Mouse (Mus musculus): ENCODE results near the gene Stat4. TPM values are rescaled to one million over a fixed set of nuclear protein-coding genes. Genes with fewer than 3 reads are reported as not detected.

The Stat4 gene
- polyA plus RNA-seq, 1 experiment from 2014 or later = 1.5 TPM

GRCm38 (mm10) chr1:52112301-52112700 lies 125.4 kb downstream of the Stat4 start:
- Histone ChIP-seq H3K4me1 (0 out of 2 replicates have a peak, but pooled peaks cover 4% of the 10 kb centered on the region), H3K27ac (no peak overlapping the region), H3K9ac (no peak overlapping the region), H3K4me3 (no peak overlapping the region), H3K9me3 (no peaks in the 10 kb centered on the region), H3K27me3 (no peaks in the 10 kb centered on the region), H3K36me3 (no peaks in the 10 kb centered on the region), H3K4me2 (replicated peaks) (no peak overlapping the region)
- 86% methylated on average over 1 of the region's 1 CpGs for WGBS
- ATAC-seq (ENCODE audit: insufficient number of reproducible peaks, insufficient read depth, low FRiP score, low TSS enrichment) = no peak

DNA sequence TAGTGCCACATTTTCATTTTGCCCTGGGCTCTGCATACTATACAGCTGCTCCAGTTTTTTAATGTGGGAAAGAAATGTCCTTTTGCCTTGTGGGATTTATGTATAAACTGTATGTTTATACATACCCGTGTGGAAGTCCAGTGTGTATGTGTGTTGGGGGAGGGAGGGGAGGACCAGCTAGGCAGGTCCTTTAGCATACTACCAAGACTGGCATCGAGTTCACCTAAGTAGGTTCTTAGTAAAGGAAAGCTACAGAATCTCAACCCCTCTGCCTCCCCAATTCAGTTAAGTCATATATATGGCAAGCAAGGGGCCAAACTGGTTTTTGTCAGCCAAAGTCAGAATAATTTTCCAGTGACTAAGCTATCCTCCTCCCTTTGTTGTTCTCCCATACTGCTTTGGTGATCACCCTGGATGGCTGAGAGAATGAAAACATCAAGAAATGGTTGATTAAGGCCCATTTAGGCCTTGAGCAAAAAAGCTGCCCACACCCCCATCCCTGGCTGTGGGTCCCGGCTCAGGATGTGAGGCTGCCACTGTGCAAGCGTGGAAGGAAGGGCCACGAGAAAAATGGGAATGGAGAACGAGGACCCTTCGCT lies 126.2 kb downstream of the Stat4 start:
- H3K27me3 ChIP-seq = no peaks in the 10 kb centered on the region
- WGBS = 23% methylated on average over 7 of the region's 7 CpGs
- peak; percentile 33 for ATAC-seq (ENCODE audit: insufficient number of reproducible peaks, insufficient read depth, low FRiP score, low TSS enrichment)
- H3K36me3 ChIP-seq = no peaks in the 10 kb centered on the region
- H3K9ac ChIP-seq = peak overlapping the region; percentile 39; the same call in 1 of the 2 replicates
- peak overlapping the region; percentile 30 for H3K4me3 ChIP-seq
- H3K27ac ChIP-seq = peak overlapping the region; percentile 64; the same call in 1 of the 2 replicates
- peak overlapping the region; percentile 52 for H3K4me2 ChIP-seq (replicated peaks)
- H3K4me1 ChIP-seq = 0 out of 2 replicates have a peak, but pooled peaks cover 4% of the 10 kb centered on the region
- H3K9me3 ChIP-seq = no peaks in the 10 kb centered on the region

- H3K36me3 ChIP-seq = no peaks in the 10 kb centered on the region
- H3K9me3 ChIP-seq = no peaks in the 10 kb centered on the region
- peak overlapping the region; percentile 64; the same call in 1 of the 2 replicates for H3K27ac ChIP-seq
- H3K4me2 ChIP-seq (replicated peaks) = peak overlapping the region; percentile 52
- 0 out of 2 replicates have a peak, but pooled peaks cover 4% of the 10 kb centered on the region for H3K4me1 ChIP-seq
- no peaks in the 10 kb centered on the region for H3K27me3 ChIP-seq
- peak overlapping the region; percentile 30 for H3K4me3 ChIP-seq
- WGBS = 1% methylated on average over 32 of the region's 32 CpGs
- H3K9ac ChIP-seq = peak overlapping the region; percentile 39; the same call in 1 of the 2 replicates
- ATAC-seq (ENCODE audit: insufficient number of reproducible peaks, insufficient read depth, low FRiP score, low TSS enrichment) = peak; percentile 95
These were observed 126.7 kb downstream of the Stat4 start for GRCm38 (mm10) chr1:52113666-52114069.

GRCm38 (mm10) chr1:52116441-52116840 lies 129.5 kb downstream of the Stat4 start:
- peaks cover 12% of the 10 kb centered on the region for H3K4me1 ChIP-seq
- WGBS = 73% methylated on average over 3 of the region's 3 CpGs
- H3K9ac ChIP-seq = no peak overlapping the region
- no peak for ATAC-seq (ENCODE audit: insufficient number of reproducible peaks, insufficient read depth, low FRiP score, low TSS enrichment)
- H3K27me3 ChIP-seq = no peaks in the 10 kb centered on the region
- no peak overlapping the region for H3K27ac ChIP-seq
- no peaks in the 10 kb centered on the region for H3K36me3 ChIP-seq
- H3K4me3 ChIP-seq = no peak overlapping the region
- H3K4me2 ChIP-seq (replicated peaks) = no peak overlapping the region
- H3K9me3 ChIP-seq = no peaks in the 10 kb centered on the region

- 97% methylated on average over 1 of the region's 1 CpGs for WGBS
- no peak for ATAC-seq (ENCODE audit: insufficient number of reproducible peaks, insufficient read depth, low FRiP score, low TSS enrichment)
- H3K9me3 ChIP-seq = no peaks in the 10 kb centered on the region
- no peak overlapping the region for H3K4me2 ChIP-seq (replicated peaks)
- H3K36me3 ChIP-seq = no peaks in the 10 kb centered on the region
- H3K4me3 ChIP-seq = no peak overlapping the region
- H3K27ac ChIP-seq = no peak overlapping the region
- H3K4me1 ChIP-seq = peaks cover 12% of the 10 kb centered on the region
- no peak overlapping the region for H3K9ac ChIP-seq
- H3K27me3 ChIP-seq = no peaks in the 10 kb centered on the region
These were observed 130.8 kb downstream of the Stat4 start for GRCm38 (mm10) chr1:52117777-52118176.

DNA sequence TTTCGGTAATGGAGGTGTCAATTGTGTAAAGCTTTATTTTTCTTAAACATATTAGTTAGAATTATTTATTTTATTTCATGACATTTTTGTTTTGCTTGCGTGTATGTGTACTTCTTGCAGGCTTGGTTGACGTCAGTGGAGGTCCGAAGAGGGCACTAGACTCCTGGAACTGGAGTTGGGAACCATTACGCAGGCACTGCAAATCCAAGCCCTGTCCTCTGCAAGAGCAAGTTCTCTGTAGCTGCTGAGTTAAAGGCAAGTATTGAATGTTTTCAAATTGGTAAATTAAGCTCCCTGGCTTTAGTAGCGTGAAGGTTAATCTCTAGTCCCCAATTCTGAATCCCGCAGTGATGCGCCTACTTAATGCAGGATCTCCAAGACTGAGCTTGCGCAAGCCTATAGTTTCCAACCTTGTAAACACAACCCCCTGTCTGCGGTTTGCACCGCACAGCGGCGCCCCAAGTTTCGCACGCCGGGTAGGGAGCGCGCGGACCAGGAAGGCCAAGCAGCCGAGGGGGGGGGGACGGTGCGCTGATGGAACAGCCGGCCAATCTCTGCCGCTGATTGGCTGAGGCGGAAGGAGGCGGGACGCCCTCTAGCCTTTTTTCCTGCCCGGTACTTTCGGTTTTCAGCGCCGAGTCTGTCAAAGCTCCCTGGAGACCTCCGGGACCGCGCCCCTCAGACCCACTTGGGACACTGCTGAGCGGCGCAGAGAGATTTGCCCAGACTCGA lies 132.1 kb downstream of the Stat4 start, which contains the start of gene Stat1:
Stat1 (plus strand) TSS at position 581 of the 732 bp plus-strand sequence.
- H3K27me3 ChIP-seq = no peaks in the 10 kb centered on the region
- H3K4me1 ChIP-seq = peaks cover 8% of the 10 kb centered on the region
- no peaks in the 10 kb centered on the region for H3K9me3 ChIP-seq
- H3K36me3 ChIP-seq = no peaks in the 10 kb centered on the region
- H3K4me3 ChIP-seq = peak within 1 kb of the TSS; percentile 81
- ATAC-seq (ENCODE audit: insufficient number of reproducible peaks, insufficient read depth, low FRiP score, low TSS enrichment) = peak; percentile 84
- peak within 1 kb of the TSS; percentile 81 for H3K9ac ChIP-seq
- peak within 1 kb of the TSS; percentile 88 for H3K4me2 ChIP-seq (replicated peaks)
- H3K27ac ChIP-seq = 0 out of 2 replicates have a peak within 1 kb of the TSS, but pooled peaks have one; percentile 26
- 3% methylated on average over 37 of the region's 37 CpGs for WGBS

DNA sequence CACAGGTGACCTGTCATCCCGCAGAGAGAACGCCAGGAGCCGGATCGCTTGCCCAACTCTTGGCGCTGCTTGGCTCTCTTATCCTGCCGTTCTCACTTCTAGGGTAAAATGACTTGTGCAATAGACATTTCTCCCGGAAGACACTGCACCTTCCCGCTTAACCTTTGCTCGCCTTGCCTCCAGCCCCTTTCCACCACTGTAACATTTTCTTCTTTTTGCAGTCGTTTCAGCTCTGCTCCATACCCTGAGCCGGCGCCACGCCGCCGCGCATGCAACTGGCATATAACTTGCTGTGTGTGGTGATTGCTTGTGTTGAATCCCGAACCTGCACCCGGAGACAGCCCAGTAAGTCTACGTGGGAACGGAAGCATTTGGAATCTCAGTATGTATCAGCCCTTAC lies 132.7 kb downstream of the Stat4 start:
- Histone ChIP-seq H3K4me3 (peak overlapping the region; percentile 81), H3K36me3 (no peaks in the 10 kb centered on the region), H3K27me3 (no peaks in the 10 kb centered on the region), H3K4me1 (peaks cover 8% of the 10 kb centered on the region), H3K27ac (no peak overlapping the region), H3K4me2 (replicated peaks) (peak overlapping the region; percentile 88), H3K9me3 (no peaks in the 10 kb centered on the region), H3K9ac (peak overlapping the region; percentile 81)
- WGBS = under 1% methylated on average over 20 of the region's 20 CpGs
- ATAC-seq (ENCODE audit: insufficient number of reproducible peaks, insufficient read depth, low FRiP score, low TSS enrichment) = peak; percentile 25; the same call in 1 of the 2 replicates

DNA sequence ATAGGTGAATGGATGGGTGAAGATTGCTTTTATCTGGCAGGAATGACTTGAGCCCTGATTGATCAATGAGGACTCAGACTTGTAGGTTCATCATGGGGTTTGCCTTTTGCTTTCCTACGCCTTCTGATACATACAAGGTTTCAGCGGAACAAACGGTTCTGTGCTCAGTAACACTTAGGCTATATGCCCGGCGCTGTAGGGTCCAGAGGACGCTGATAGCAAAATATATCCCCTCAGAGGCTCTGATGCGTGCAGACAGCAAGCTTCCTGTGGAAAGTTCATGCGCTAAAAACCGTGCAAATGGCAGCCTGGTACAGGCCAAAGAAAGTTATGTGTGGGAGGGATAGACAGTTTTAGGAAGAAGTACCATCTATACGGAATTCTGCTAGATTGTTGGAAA lies 133.2 kb downstream of the Stat4 start:
- Histone ChIP-seq H3K27me3 (no peaks in the 10 kb centered on the region), H3K4me2 (replicated peaks) (peak overlapping the region; percentile 88)

DNA sequence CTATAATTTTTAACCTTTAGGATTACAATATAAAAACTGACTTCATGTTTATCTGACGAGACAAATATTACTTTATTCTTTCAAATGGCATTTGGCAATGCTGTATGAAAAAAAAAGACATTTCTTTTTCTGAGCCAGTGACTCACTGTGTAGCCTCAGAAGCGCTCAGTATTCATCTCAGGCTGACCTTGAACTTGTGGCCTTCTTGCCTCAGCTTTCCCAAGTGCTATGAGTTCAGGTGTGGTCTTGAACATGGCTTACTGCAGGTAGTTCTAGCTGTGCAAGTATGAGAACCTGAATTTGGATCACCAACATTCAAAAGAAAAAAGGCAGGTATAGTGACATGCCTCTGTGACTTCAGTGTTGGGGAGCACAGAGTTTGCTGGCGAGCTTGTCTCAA lies 134.1 kb downstream of the Stat4 start:
- H3K9me3 ChIP-seq = no peaks in the 10 kb centered on the region
- WGBS = 81% methylated on average over 3 of the region's 3 CpGs
- H3K4me1 ChIP-seq = peaks cover 8% of the 10 kb centered on the region
- H3K4me3 ChIP-seq = no peak overlapping the region
- H3K9ac ChIP-seq = no peak overlapping the region
- no peak for ATAC-seq (ENCODE audit: insufficient number of reproducible peaks, insufficient read depth, low FRiP score, low TSS enrichment)
- H3K27ac ChIP-seq = no peak overlapping the region
- H3K4me2 ChIP-seq (replicated peaks) = no peak overlapping the region
- no peaks in the 10 kb centered on the region for H3K27me3 ChIP-seq
- H3K36me3 ChIP-seq = no peaks in the 10 kb centered on the region

More for the DNA sequence above, 133.2 kb downstream of the Stat4 start:
- H3K9ac ChIP-seq = peak overlapping the region; percentile 81
- H3K36me3 ChIP-seq = no peaks in the 10 kb centered on the region
- ATAC-seq (ENCODE audit: insufficient number of reproducible peaks, insufficient read depth, low FRiP score, low TSS enrichment) = no peak
- WGBS = 35% methylated on average over 10 of the region's 10 CpGs
- H3K4me1 ChIP-seq = peaks cover 8% of the 10 kb centered on the region
- H3K9me3 ChIP-seq = no peaks in the 10 kb centered on the region
- peak overlapping the region; percentile 81 for H3K4me3 ChIP-seq
- no peak overlapping the region for H3K27ac ChIP-seq

DNA sequence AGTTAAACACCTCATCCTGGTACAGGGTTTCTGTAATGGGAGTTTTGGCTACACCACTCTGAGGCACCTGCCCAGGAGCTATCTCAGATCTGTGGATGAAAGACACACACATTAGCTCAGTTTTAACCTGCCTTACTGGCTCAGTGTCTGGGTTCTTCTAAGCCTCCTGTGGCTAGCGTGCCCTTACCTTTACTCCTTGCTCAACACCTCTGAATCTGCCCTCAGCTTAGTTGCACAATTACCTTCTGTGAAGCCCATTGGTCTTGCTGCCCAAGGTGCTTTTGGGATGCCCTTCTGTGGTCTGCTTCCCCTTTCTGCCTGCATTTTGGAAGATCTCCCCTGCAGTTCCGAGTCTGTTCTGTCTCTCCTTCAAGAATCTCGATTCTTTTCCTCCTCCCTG lies 137.9 kb downstream of the Stat4 start:
- Histone ChIP-seq H3K27ac (no peak overlapping the region), H3K36me3 (peaks cover 6% of the 10 kb centered on the region; the same call in 1 of the 2 replicates), H3K9me3 (no peaks in the 10 kb centered on the region), H3K4me1 (peaks cover 7% of the 10 kb centered on the region), H3K4me2 (replicated peaks) (no peak overlapping the region), H3K9ac (no peak overlapping the region), H3K4me3 (no peak overlapping the region), H3K27me3 (no peaks in the 10 kb centered on the region)
- WGBS = 70% methylated on average over 3 of the region's 3 CpGs
- ATAC-seq (ENCODE audit: insufficient number of reproducible peaks, insufficient read depth, low FRiP score, low TSS enrichment) = no peak

DNA sequence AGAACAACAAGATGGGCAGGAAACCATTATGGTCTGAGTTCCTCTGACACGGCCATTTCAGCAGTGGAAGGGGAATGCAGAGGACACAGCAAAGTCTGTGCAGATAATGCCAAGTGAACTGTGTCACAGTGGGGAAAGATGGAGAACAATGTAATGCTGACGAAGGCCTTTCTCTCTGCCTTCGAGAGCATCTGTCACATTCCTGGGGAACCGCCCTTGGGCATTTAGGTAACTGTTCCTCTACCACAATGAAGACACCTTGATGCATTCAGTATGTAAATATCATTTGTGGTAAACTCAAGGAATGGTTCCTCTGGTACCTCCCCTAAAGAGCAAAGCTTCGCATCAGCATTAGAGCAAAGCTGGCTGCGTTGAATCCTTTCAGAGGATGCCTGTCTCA lies 140.4 kb downstream of the Stat4 start:
- Histone ChIP-seq H3K4me3 (no peak overlapping the region), H3K4me1 (no peaks in the 10 kb centered on the region), H3K9me3 (no peaks in the 10 kb centered on the region), H3K36me3 (peaks cover 6% of the 10 kb centered on the region; the same call in 1 of the 2 replicates), H3K27ac (no peak overlapping the region), H3K4me2 (replicated peaks) (no peak overlapping the region), H3K27me3 (no peaks in the 10 kb centered on the region), H3K9ac (no peak overlapping the region)
- WGBS = 92% methylated on average over 6 of the region's 6 CpGs
- ATAC-seq (ENCODE audit: insufficient number of reproducible peaks, insufficient read depth, low FRiP score, low TSS enrichment) = no peak

DNA sequence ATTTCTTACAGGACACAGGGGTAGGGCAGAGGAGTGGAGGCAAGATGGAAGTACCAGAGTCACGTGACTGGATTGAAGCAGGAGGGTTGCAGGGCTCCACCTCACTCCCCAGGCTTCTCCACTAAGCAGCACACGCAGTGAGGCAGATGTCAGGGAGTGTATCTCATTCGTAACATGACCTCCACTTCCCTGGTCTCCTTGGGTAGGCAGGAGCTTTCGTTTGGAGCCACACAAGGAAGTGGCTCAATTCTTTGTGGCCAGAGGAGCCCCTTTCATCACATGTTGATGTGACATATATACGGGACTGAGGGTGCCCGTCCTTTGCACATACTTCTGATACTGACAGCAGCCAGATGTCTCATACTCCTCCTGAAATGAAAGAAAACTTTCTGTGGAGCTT lies 142.8 kb downstream of the Stat4 start:
- no peak overlapping the region for H3K4me2 ChIP-seq (replicated peaks)
- 57% methylated on average over 6 of the region's 6 CpGs for WGBS

More for the DNA sequence above, 142.8 kb downstream of the Stat4 start:
- no peaks in the 10 kb centered on the region for H3K27me3 ChIP-seq
- no peaks in the 10 kb centered on the region for H3K4me1 ChIP-seq
- no peak overlapping the region for H3K9ac ChIP-seq
- ATAC-seq (ENCODE audit: insufficient number of reproducible peaks, insufficient read depth, low FRiP score, low TSS enrichment) = no peak
- H3K36me3 ChIP-seq = peaks cover 9% of the 10 kb centered on the region; the same call in 1 of the 2 replicates
- no peak overlapping the region for H3K4me3 ChIP-seq
- no peak overlapping the region for H3K27ac ChIP-seq
- no peaks in the 10 kb centered on the region for H3K9me3 ChIP-seq
